Mouse (Mus musculus): ENCODE results near the gene Eftud2. TPM values are rescaled to one million over a fixed set of nuclear protein-coding genes. Genes with fewer than 3 reads are reported as not detected.

The Eftud2 gene
- polyA plus RNA-seq, 1 experiment: 152 TPM

- Histone ChIP-seq H3K27me3 (ENCODE audit: control insufficient read depth, insufficient read depth, low read length, poor library complexity, severe bottlenecking) (no peaks in the 10 kb centered on the region), H3K4me3 (ENCODE audit: low read depth, low read length) (no peak overlapping the region), H3K9ac (ENCODE audit: low read depth, poor library complexity, severe bottlenecking) (no peak overlapping the region), H3K36me3 (ENCODE audit: control insufficient read depth, insufficient read depth, low read length, poor library complexity, severe bottlenecking) (peaks cover 64% of the 10 kb centered on the region), H3K27ac (ENCODE audit: insufficient read depth, low read length) (no peak overlapping the region), H3K4me1 (ENCODE audit: control insufficient read depth, insufficient read depth, low read length) (peaks cover 1% of the 10 kb centered on the region), H3K9me3 (replicated peaks; ENCODE audit: control insufficient read depth, insufficient read depth, low read length, poor library complexity, severe bottlenecking) (no peaks in the 10 kb centered on the region)
- no peak for TF ChIP-seq CTCF (IDR thresholded peaks at IDR 0.05; ENCODE audit: low read depth, low read length)
- no peak for TF ChIP-seq EP300 (IDR thresholded peaks at IDR 0.05; ENCODE audit: insufficient read depth, low read depth, low read length)
- TF ChIP-seq POLR2A (IDR thresholded peaks at IDR 0.05; ENCODE audit: insufficient read depth, low read length): no peak
Observed at GRCm38 (mm10) chr11:102915380-102915779, 34.6 kb upstream of the Eftud2 start.

GRCm38 (mm10) chr11:102911376-102911775, 30.6 kb upstream of the Eftud2 start:
- no peaks in the 10 kb centered on the region for H3K4me1 ChIP-seq (ENCODE audit: control insufficient read depth, insufficient read depth, low read length)

GRCm38 (mm10) chr11:102903654-102904053, 22.9 kb upstream of the Eftud2 start:
- H3K9ac ChIP-seq (ENCODE audit: low read depth, poor library complexity, severe bottlenecking): no peak overlapping the region
- H3K36me3 ChIP-seq (ENCODE audit: control insufficient read depth, insufficient read depth, low read length, poor library complexity, severe bottlenecking): peaks cover 29% of the 10 kb centered on the region
- no peaks in the 10 kb centered on the region for H3K4me1 ChIP-seq (ENCODE audit: control insufficient read depth, insufficient read depth, low read length)
- no peaks in the 10 kb centered on the region for H3K9me3 ChIP-seq (replicated peaks; ENCODE audit: control insufficient read depth, insufficient read depth, low read length, poor library complexity, severe bottlenecking)
- H3K4me3 ChIP-seq (ENCODE audit: low read depth, low read length): no peak overlapping the region
- TF ChIP-seq EP300 (IDR thresholded peaks at IDR 0.05; ENCODE audit: insufficient read depth, low read depth, low read length) (no peak), CTCF (IDR thresholded peaks at IDR 0.05; ENCODE audit: low read depth, low read length) (no peak), POLR2A (IDR thresholded peaks at IDR 0.05; ENCODE audit: insufficient read depth, low read length) (no peak)
- H3K27ac ChIP-seq (ENCODE audit: insufficient read depth, low read length): no peak overlapping the region
- H3K27me3 ChIP-seq (ENCODE audit: control insufficient read depth, insufficient read depth, low read length, poor library complexity, severe bottlenecking): no peaks in the 10 kb centered on the region

More at GRCm38 (mm10) chr11:102911376-102911775, 30.6 kb upstream of the Eftud2 start:
- Histone ChIP-seq H3K36me3 (ENCODE audit: control insufficient read depth, insufficient read depth, low read length, poor library complexity, severe bottlenecking) (peaks cover 93% of the 10 kb centered on the region), H3K27ac (ENCODE audit: insufficient read depth, low read length) (no peak overlapping the region), H3K27me3 (ENCODE audit: control insufficient read depth, insufficient read depth, low read length, poor library complexity, severe bottlenecking) (no peaks in the 10 kb centered on the region), H3K9me3 (replicated peaks; ENCODE audit: control insufficient read depth, insufficient read depth, low read length, poor library complexity, severe bottlenecking) (no peaks in the 10 kb centered on the region), H3K9ac (ENCODE audit: low read depth, poor library complexity, severe bottlenecking) (no peak overlapping the region), H3K4me3 (ENCODE audit: low read depth, low read length) (no peak overlapping the region)
- TF ChIP-seq POLR2A (IDR thresholded peaks at IDR 0.05; ENCODE audit: insufficient read depth, low read length): no peak
- no peak for TF ChIP-seq CTCF (IDR thresholded peaks at IDR 0.05; ENCODE audit: low read depth, low read length)
- TF ChIP-seq EP300 (IDR thresholded peaks at IDR 0.05; ENCODE audit: insufficient read depth, low read depth, low read length): no peak

GRCm38 (mm10) chr11:102902107-102902506, 21.3 kb upstream of the Eftud2 start:
- peaks cover 14% of the 10 kb centered on the region for H3K36me3 ChIP-seq (ENCODE audit: control insufficient read depth, insufficient read depth, low read length, poor library complexity, severe bottlenecking)
- no peak overlapping the region for H3K27ac ChIP-seq (ENCODE audit: insufficient read depth, low read length)
- H3K9ac ChIP-seq (ENCODE audit: low read depth, poor library complexity, severe bottlenecking): no peak overlapping the region
- no peaks in the 10 kb centered on the region for H3K9me3 ChIP-seq (replicated peaks; ENCODE audit: control insufficient read depth, insufficient read depth, low read length, poor library complexity, severe bottlenecking)
- no peaks in the 10 kb centered on the region for H3K4me1 ChIP-seq (ENCODE audit: control insufficient read depth, insufficient read depth, low read length)
- TF ChIP-seq POLR2A (IDR thresholded peaks at IDR 0.05; ENCODE audit: insufficient read depth, low read length): no peak
- TF ChIP-seq CTCF (IDR thresholded peaks at IDR 0.05; ENCODE audit: low read depth, low read length): no peak
- TF ChIP-seq EP300 (IDR thresholded peaks at IDR 0.05; ENCODE audit: insufficient read depth, low read depth, low read length): no peak
- no peak overlapping the region for H3K4me3 ChIP-seq (ENCODE audit: low read depth, low read length)
- H3K27me3 ChIP-seq (ENCODE audit: control insufficient read depth, insufficient read depth, low read length, poor library complexity, severe bottlenecking): no peaks in the 10 kb centered on the region

DNA sequence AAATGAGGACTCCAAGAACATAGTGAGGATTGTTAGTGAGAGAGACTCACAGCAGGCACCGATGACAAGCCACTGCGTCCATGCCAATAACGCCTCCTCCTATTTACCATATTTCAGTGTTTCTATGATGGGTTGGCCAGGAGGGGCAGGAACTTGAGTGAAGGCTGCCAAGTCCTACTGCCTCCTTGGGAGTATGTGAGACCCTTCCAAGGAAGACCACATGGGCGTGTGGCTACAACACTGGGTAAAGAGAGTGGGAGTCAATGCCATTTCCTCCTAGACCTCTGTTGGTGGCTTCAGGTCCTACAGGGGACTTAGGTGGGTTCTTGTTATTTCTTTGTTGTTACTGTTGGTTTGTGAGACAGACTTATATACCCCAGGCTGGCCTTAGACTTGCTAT, 20.4 kb upstream of the Eftud2 start:
- Histone ChIP-seq H3K27me3 (ENCODE audit: control insufficient read depth, insufficient read depth, low read length, poor library complexity, severe bottlenecking) (no peaks in the 10 kb centered on the region), H3K9ac (ENCODE audit: low read depth, poor library complexity, severe bottlenecking) (no peak overlapping the region), H3K9me3 (replicated peaks; ENCODE audit: control insufficient read depth, insufficient read depth, low read length, poor library complexity, severe bottlenecking) (no peaks in the 10 kb centered on the region), H3K4me1 (ENCODE audit: control insufficient read depth, insufficient read depth, low read length) (no peaks in the 10 kb centered on the region), H3K4me3 (ENCODE audit: low read depth, low read length) (no peak overlapping the region), H3K36me3 (ENCODE audit: control insufficient read depth, insufficient read depth, low read length, poor library complexity, severe bottlenecking) (peaks cover 10% of the 10 kb centered on the region), H3K27ac (ENCODE audit: insufficient read depth, low read length) (no peak overlapping the region)
- TF ChIP-seq POLR2A (IDR thresholded peaks at IDR 0.05; ENCODE audit: insufficient read depth, low read length) (no peak), CTCF (IDR thresholded peaks at IDR 0.05; ENCODE audit: low read depth, low read length) (no peak), EP300 (IDR thresholded peaks at IDR 0.05; ENCODE audit: insufficient read depth, low read depth, low read length) (no peak)

GRCm38 (mm10) chr11:102900763-102901162, 20.0 kb upstream of the Eftud2 start, which contains the start of gene Gfap:
Gene Gfap (minus strand): TSS chr11:102900912.
- TF ChIP-seq POLR2A (IDR thresholded peaks at IDR 0.05; ENCODE audit: insufficient read depth, low read length) (no peak), CTCF (IDR thresholded peaks at IDR 0.05; ENCODE audit: low read depth, low read length) (peak; percentile 93), EP300 (IDR thresholded peaks at IDR 0.05; ENCODE audit: insufficient read depth, low read depth, low read length) (no peak)
- Histone ChIP-seq H3K27ac (ENCODE audit: insufficient read depth, low read length) (no peak within 1 kb of the TSS), H3K9ac (ENCODE audit: low read depth, poor library complexity, severe bottlenecking) (no peak within 1 kb of the TSS), H3K4me1 (ENCODE audit: control insufficient read depth, insufficient read depth, low read length) (no peaks in the 10 kb centered on the region), H3K27me3 (ENCODE audit: control insufficient read depth, insufficient read depth, low read length, poor library complexity, severe bottlenecking) (no peaks in the 10 kb centered on the region), H3K36me3 (ENCODE audit: control insufficient read depth, insufficient read depth, low read length, poor library complexity, severe bottlenecking) (peaks cover 9% of the 10 kb centered on the region), H3K9me3 (replicated peaks; ENCODE audit: control insufficient read depth, insufficient read depth, low read length, poor library complexity, severe bottlenecking) (no peaks in the 10 kb centered on the region), H3K4me3 (ENCODE audit: low read depth, low read length) (no peak within 1 kb of the TSS)
